Mouse (Mus musculus) ES-Bruce4 (cell line): ENCODE measurements at regions not wholly inside any gene's neighbourhood (a gene's known extent, or its start where the extent isn't known, plus 50 kb on each side); places are given as distances from the start of the nearest gene placed in this dataset.
A peak's percentile ranks its signal among the peaks of the same experiment; 100 is the strongest.

ENCODE experiments used
- CTCF ChIP-seq: IDR thresholded peaks from one replicate; pipeline ENCODE4 v1.8.1; 2011; ENCODE audit warnings: low read depth, low read length
- EP300 ChIP-seq: IDR thresholded peaks from 2 replicates; pipeline ENCODE4 v1.6.1; 2011; ENCODE audit warnings: low read depth, low read length; ENCODE audit not compliant: insufficient read depth
- POLR2A ChIP-seq: IDR thresholded peaks from one replicate; pipeline ENCODE4 v1.8.1; 2011; ENCODE audit warnings: low read length; ENCODE audit not compliant: insufficient read depth

DNA sequence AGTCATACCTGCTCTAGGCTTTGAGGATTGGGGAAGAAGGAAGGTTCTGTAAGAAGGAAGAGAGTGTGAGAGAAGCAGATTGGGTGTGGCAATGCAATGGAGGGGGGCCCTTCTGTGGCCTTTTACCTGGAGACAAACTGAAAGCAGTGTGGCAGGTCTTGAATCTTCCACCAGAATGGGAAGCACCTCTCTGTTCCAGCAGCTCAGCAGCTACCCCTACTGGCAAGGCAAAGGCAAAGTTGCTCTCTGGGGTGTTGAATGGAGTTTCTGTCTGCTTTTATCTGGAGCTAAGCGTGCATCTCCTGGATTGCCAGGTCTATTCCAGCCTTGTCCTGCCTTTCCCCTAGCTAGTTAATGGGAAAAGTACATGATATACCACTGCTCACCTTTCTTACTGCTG lies 236.3 kb upstream of the Far2 start:
- TF ChIP-seq CTCF = peak; percentile 57
- no peak for TF ChIP-seq POLR2A
- no peak for TF ChIP-seq EP300
